Mouse (Mus musculus): ENCODE data around the gene Dscaml1. TPM values are rescaled to one million over a fixed set of nuclear protein-coding genes. Genes with fewer than 3 reads are reported as not detected.

The Dscaml1 gene
- polyA plus RNA-seq, 1 experiment from 2014 or later, result 0.17 TPM

GRCm38 (mm10) chr9:45677236-45677781, 250.9 kb downstream of the Dscaml1 start:
- no peaks in the 10 kb centered on the region for H3K27me3 ChIP-seq (ENCODE audit: control insufficient read depth, insufficient read depth, low read length)
- no peak overlapping the region for H3K9ac ChIP-seq (ENCODE audit: low read length)
- H3K27ac ChIP-seq (replicated peaks), result no peak overlapping the region
- DNase-seq (ENCODE audit: low spot score) (peak; percentile 35), ATAC-seq (ENCODE audit: low FRiP score, low TSS enrichment) (peak; percentile 69; the same call in 1 of the 2 replicates)
- no peak overlapping the region for H3K4me3 ChIP-seq (ENCODE audit: low read depth, low read length)
- no peaks in the 10 kb centered on the region; the same call in none of the 2 replicates for H3K4me1 ChIP-seq (replicated peaks; ENCODE audit: control insufficient read depth, insufficient read depth)
- WGBS, result 31% methylated on average over 12 of the region's 12 CpGs
- no peaks in the 10 kb centered on the region for H3K36me3 ChIP-seq (ENCODE audit: control insufficient read depth, insufficient read depth, low read length)
- no peaks in the 10 kb centered on the region for H3K9me3 ChIP-seq (ENCODE audit: control insufficient read depth, low read length)
- no peak overlapping the region for H3K4me2 ChIP-seq (replicated peaks; ENCODE audit: low read depth)
- TF ChIP-seq CTCF (IDR thresholded peaks at IDR 0.05; ENCODE audit: low read depth) (no peak), EP300 (optimal IDR thresholded peaks at IDR 0.05) (no peak)

GRCm38 (mm10) chr9:45677952-45678663, 251.7 kb downstream of the Dscaml1 start:
- Histone ChIP-seq H3K4me2 (replicated peaks; ENCODE audit: low read depth) (no peak overlapping the region), H3K27ac (replicated peaks) (0 out of 2 replicates have a peak overlapping the region, but pooled peaks have one; percentile 13), H3K36me3 (ENCODE audit: control insufficient read depth, insufficient read depth, low read length) (no peaks in the 10 kb centered on the region), H3K27me3 (ENCODE audit: control insufficient read depth, insufficient read depth, low read length) (no peaks in the 10 kb centered on the region), H3K9ac (ENCODE audit: low read length) (no peak overlapping the region), H3K4me1 (replicated peaks; ENCODE audit: control insufficient read depth, insufficient read depth) (no peaks in the 10 kb centered on the region; the same call in none of the 2 replicates), H3K9me3 (ENCODE audit: control insufficient read depth, low read length) (no peaks in the 10 kb centered on the region), H3K4me3 (ENCODE audit: low read depth, low read length) (no peak overlapping the region)
- TF ChIP-seq CTCF (IDR thresholded peaks at IDR 0.05; ENCODE audit: low read depth) (no peak), EP300 (optimal IDR thresholded peaks at IDR 0.05) (no peak)
- DNase-seq (ENCODE audit: low spot score) (no peak), ATAC-seq (ENCODE audit: low FRiP score, low TSS enrichment) (no peak)
- WGBS, result 44% methylated on average over 8 of the region's 8 CpGs

GRCm38 (mm10) chr9:45678664-45679026, 252.2 kb downstream of the Dscaml1 start:
- Histone ChIP-seq H3K36me3 (ENCODE audit: control insufficient read depth, insufficient read depth, low read length) (no peaks in the 10 kb centered on the region), H3K9ac (ENCODE audit: low read length) (no peak overlapping the region), H3K27me3 (ENCODE audit: control insufficient read depth, insufficient read depth, low read length) (no peaks in the 10 kb centered on the region), H3K4me2 (replicated peaks; ENCODE audit: low read depth) (no peak overlapping the region), H3K27ac (replicated peaks) (no peak overlapping the region), H3K4me1 (replicated peaks; ENCODE audit: control insufficient read depth, insufficient read depth) (no peaks in the 10 kb centered on the region; the same call in none of the 2 replicates), H3K9me3 (ENCODE audit: control insufficient read depth, low read length) (no peaks in the 10 kb centered on the region), H3K4me3 (ENCODE audit: low read depth, low read length) (no peak overlapping the region)
- no peak for TF ChIP-seq CTCF (IDR thresholded peaks at IDR 0.05; ENCODE audit: low read depth)
- TF ChIP-seq EP300 (optimal IDR thresholded peaks at IDR 0.05), result no peak
- DNase-seq (ENCODE audit: low spot score), result no peak
- ATAC-seq (ENCODE audit: low FRiP score, low TSS enrichment), result no peak
- 64% methylated on average over 4 of the region's 4 CpGs for WGBS

- no peak overlapping the region for H3K4me3 ChIP-seq (ENCODE audit: low read depth, low read length)
- no peak overlapping the region for H3K9ac ChIP-seq (ENCODE audit: low read length)
- no peaks in the 10 kb centered on the region for H3K9me3 ChIP-seq (ENCODE audit: control insufficient read depth, low read length)
- H3K4me1 ChIP-seq (replicated peaks; ENCODE audit: control insufficient read depth, insufficient read depth), result no peaks in the 10 kb centered on the region; the same call in 1 of the 2 replicates
- whole genome bisulfite sequencing, result 49% methylated on average over 11 of the region's 11 CpGs
- TF ChIP-seq CTCF (IDR thresholded peaks at IDR 0.05; ENCODE audit: low read depth) (0 out of 2 replicates have a peak, but pooled peaks have one; percentile 20), EP300 (optimal IDR thresholded peaks at IDR 0.05) (no peak)
- no peaks in the 10 kb centered on the region for H3K36me3 ChIP-seq (ENCODE audit: control insufficient read depth, insufficient read depth, low read length)
- no peak for DNase-seq (ENCODE audit: low spot score)
- H3K4me2 ChIP-seq (replicated peaks; ENCODE audit: low read depth), result no peak overlapping the region
- H3K27ac ChIP-seq (replicated peaks), result no peak overlapping the region
- no peak for ATAC-seq (ENCODE audit: low FRiP score, low TSS enrichment)
- H3K27me3 ChIP-seq (ENCODE audit: control insufficient read depth, insufficient read depth, low read length), result no peaks in the 10 kb centered on the region
Observed at GRCm38 (mm10) chr9:45682461-45682998, 256.1 kb downstream of the Dscaml1 start.

- Histone ChIP-seq H3K36me3 (ENCODE audit: control insufficient read depth, insufficient read depth, low read length) (no peaks in the 10 kb centered on the region), H3K27ac (replicated peaks) (no peak overlapping the region), H3K9me3 (ENCODE audit: control insufficient read depth, low read length) (no peaks in the 10 kb centered on the region), H3K4me1 (replicated peaks; ENCODE audit: control insufficient read depth, insufficient read depth) (no peaks in the 10 kb centered on the region), H3K9ac (ENCODE audit: low read length) (no peak overlapping the region), H3K27me3 (ENCODE audit: control insufficient read depth, insufficient read depth, low read length) (no peaks in the 10 kb centered on the region), H3K4me2 (replicated peaks; ENCODE audit: low read depth) (no peak overlapping the region), H3K4me3 (ENCODE audit: low read depth, low read length) (no peak overlapping the region)
- ATAC-seq (ENCODE audit: low FRiP score, low TSS enrichment) (no peak), DNase-seq (ENCODE audit: low spot score) (no peak)
- WGBS, result 44% methylated on average over 10 of the region's 10 CpGs
- TF ChIP-seq CTCF (IDR thresholded peaks at IDR 0.05; ENCODE audit: low read depth) (no peak), EP300 (optimal IDR thresholded peaks at IDR 0.05) (no peak)
Observed at GRCm38 (mm10) chr9:45693424-45694237, 267.2 kb downstream of the Dscaml1 start.
